Mouse (Mus musculus) spleen, adult 2 months (tissue): Measurements from ENCODE around the gene Olfr1179.

ENCODE experiments used
- CTCF ChIP-seq: fragments of 200-500 bp; IDR thresholded peaks from 2 replicates; pipeline ENCODE4 v1.5.1; 2011; ENCODE audit warnings: mild to moderate bottlenecking, inconsistent platforms; ENCODE audit not compliant: insufficient read depth, insufficient read length, insufficient replicate concordance; ENCODE audit errors: extremely low read depth
- POLR2A ChIP-seq: fragments of 200-500 bp; IDR thresholded peaks from 2 replicates; pipeline ENCODE4 v1.6.1; 2011; ENCODE audit warnings: low read depth, low read length, inconsistent platforms

- TF ChIP-seq CTCF (no peak), POLR2A (no peak)
Measured at GRCm38 (mm10) chr2:88419051-88419450, 12.8 kb upstream of the Olfr1179 start, which contains the start of gene Olfr1180.
